Mouse (Mus musculus) CH12.LX (cell line): Measurements from ENCODE around the gene Hmox1. TPM values are rescaled to one million over a fixed set of nuclear protein-coding genes. Genes with fewer than 3 reads are reported as not detected.

Experiments
- DNase-seq: peaks from one replicate; pipeline ENCODE4 v3.0.0-alpha.2; 2013; ENCODE audit errors: extremely low read depth
- H3K27ac ChIP-seq: 2 replicates; pipeline ENCODE4 v1.5.1; 2012; ENCODE audit warnings: low read depth, mild to moderate bottlenecking, control low read depth, moderate library complexity; ENCODE audit not compliant: insufficient read depth
- H3K27me3 ChIP-seq: replicated peaks from 2 replicates; pipeline ENCODE3; 2012; ENCODE audit warnings: inconsistent platforms
- H3K36me3 ChIP-seq, 2 experiments: replicated peaks in 1 of 2; 2 replicates each; pipeline versions ENCODE3 to v1.6.1; 2012; ENCODE audit warnings: inconsistent platforms in 1 of 2, low read length in 1 of 2, mild to moderate bottlenecking in 1 of 2, mixed read lengths in 1 of 2, moderate library complexity in 1 of 2; ENCODE audit not compliant: control insufficient read depth in 1 of 2, insufficient read depth in 1 of 2
- H3K4me1 ChIP-seq, 2 experiments: 2 replicates each; pipeline ENCODE4 v1.6.1; 2012; ENCODE audit warnings: inconsistent platforms in 1 of 2, moderate library complexity in 1 of 2; ENCODE audit not compliant: insufficient read depth in 2 of 2, control insufficient read depth in 1 of 2
- H3K4me2 ChIP-seq: 2 replicates; pipeline ENCODE4 v1.6.1; 2012; ENCODE audit warnings: low read depth, mild to moderate bottlenecking, control low read depth; ENCODE audit not compliant: poor library complexity, insufficient read depth, severe bottlenecking
- H3K4me3 ChIP-seq, 3 experiments: fragments of 150-350 bp in 1 of 3; sonication (generic) in 1 of 3; replicated peaks in 1 of 3; 2 replicates each; pipeline versions ENCODE3 to v1.5.1; 2011 to 2012; ENCODE audit warnings: low read depth in 2 of 3, low read length in 2 of 3, mild to moderate bottlenecking in 2 of 3, moderate library complexity in 2 of 3, control low read depth in 1 of 3, improper control_type of control experiment in 1 of 3, inconsistent platforms in 1 of 3, mixed read lengths in 1 of 3; ENCODE audit not compliant: poor library complexity in 1 of 3
- H3K79me2 ChIP-seq: replicated peaks from 2 replicates; pipeline ENCODE4 v1.6.1; 2012; ENCODE audit warnings: mild to moderate bottlenecking, moderate library complexity; ENCODE audit not compliant: control insufficient read depth, poor library complexity, insufficient read depth, severe bottlenecking; ENCODE audit errors: extremely low read depth
- H3K9ac ChIP-seq: 2 replicates; pipeline ENCODE4 v1.6.1; 2012; ENCODE audit warnings: low read depth, mild to moderate bottlenecking, control low read depth, moderate library complexity; ENCODE audit not compliant: insufficient read depth
- H3K9me3 ChIP-seq: replicated peaks from 2 replicates; pipeline ENCODE3; 2012; ENCODE audit warnings: low read length, inconsistent platforms, mixed read lengths
- BHLHE40 ChIP-seq: IDR thresholded peaks from 2 replicates; pipeline ENCODE4 v1.6.1; 2011; ENCODE audit warnings: mild to moderate bottlenecking, low read depth, low read length, improper control_type of control experiment
- CHD1 ChIP-seq: IDR thresholded peaks from 2 replicates; pipeline ENCODE4 v1.6.1; 2012; ENCODE audit warnings: low read depth, low read length, improper control_type of control experiment, inconsistent platforms
- CHD2 ChIP-seq: IDR thresholded peaks from 2 replicates; pipeline ENCODE4 v1.6.1; 2011; ENCODE audit warnings: low read length, improper control_type of control experiment
- CTCF ChIP-seq, 2 experiments: IDR thresholded peaks in 1 of 2; conservative IDR thresholded peaks in 1 of 2; 2 replicates each; pipeline ENCODE4 v1.5.1; 2011 to 2012; ENCODE audit warnings: low read depth in 2 of 2, low read length in 2 of 2, improper control_type of control experiment in 1 of 2, inconsistent platforms in 1 of 2, mild to moderate bottlenecking in 1 of 2, moderate library complexity in 1 of 2
- E2F4 ChIP-seq: IDR thresholded peaks from 2 replicates; pipeline ENCODE4 v1.6.1; 2011; ENCODE audit warnings: low read depth, low read length, improper control_type of control experiment; ENCODE audit not compliant: insufficient replicate concordance
- ELF1 ChIP-seq: IDR thresholded peaks from 2 replicates; pipeline ENCODE4 v1.6.1; 2014; ENCODE audit warnings: low read depth, mild to moderate bottlenecking, inconsistent platforms, low read length, improper control_type of control experiment
- EP300 ChIP-seq: IDR thresholded peaks from 2 replicates; pipeline ENCODE4 v1.6.1; 2011; ENCODE audit warnings: low read length, improper control_type of control experiment
- ETS1 ChIP-seq: conservative IDR thresholded peaks from 2 replicates; pipeline ENCODE4 v1.6.1; 2012; ENCODE audit warnings: low read depth, mild to moderate bottlenecking, inconsistent platforms, low read length, improper control_type of control experiment, moderate library complexity
- GABPA ChIP-seq: IDR thresholded peaks from 2 replicates; pipeline ENCODE4 v1.6.1; 2012; ENCODE audit warnings: low read depth, low read length, improper control_type of control experiment, inconsistent platforms; ENCODE audit not compliant: insufficient replicate concordance
- HCFC1 ChIP-seq: IDR thresholded peaks from 2 replicates; pipeline ENCODE4 v1.6.1; 2012; ENCODE audit warnings: low read depth, mild to moderate bottlenecking, inconsistent platforms, low read length, improper control_type of control experiment
- IRF4 ChIP-seq: IDR thresholded peaks from 2 replicates; pipeline ENCODE4 v1.6.1; 2014; ENCODE audit warnings: low read depth, mild to moderate bottlenecking, inconsistent platforms, low read length, improper control_type of control experiment
- JUN ChIP-seq: IDR thresholded peaks from 2 replicates; pipeline ENCODE4 v1.6.1; 2011; ENCODE audit warnings: low read depth, mild to moderate bottlenecking, low read length, improper control_type of control experiment, moderate library complexity; ENCODE audit not compliant: insufficient read depth
- JUND ChIP-seq: conservative IDR thresholded peaks from 2 replicates; pipeline ENCODE4 v1.6.1; 2011; ENCODE audit warnings: low read depth, low read length, improper control_type of control experiment
- KAT2A ChIP-seq: IDR thresholded peaks from 2 replicates; pipeline ENCODE4 v1.6.1; 2012; ENCODE audit warnings: low read length, improper control_type of control experiment, inconsistent platforms; ENCODE audit not compliant: insufficient replicate concordance
- MAFK ChIP-seq: IDR thresholded peaks from 2 replicates; pipeline ENCODE4 v1.6.1; 2011; ENCODE audit warnings: low read length, improper control_type of control experiment; ENCODE audit not compliant: insufficient replicate concordance
- MAX ChIP-seq: IDR thresholded peaks from 2 replicates; pipeline ENCODE4 v1.6.1; 2011; ENCODE audit warnings: low read length, improper control_type of control experiment
- MAZ ChIP-seq: IDR thresholded peaks from 2 replicates; pipeline ENCODE4 v1.6.1; 2012; ENCODE audit warnings: low read depth, mild to moderate bottlenecking, inconsistent platforms, low read length, improper control_type of control experiment, moderate library complexity
- MEF2A ChIP-seq: IDR thresholded peaks from 2 replicates; pipeline ENCODE4 v1.6.1; 2014; ENCODE audit warnings: low read depth, mild to moderate bottlenecking, inconsistent platforms, low read length, improper control_type of control experiment, borderline replicate concordance
- MXI1 ChIP-seq: IDR thresholded peaks from 2 replicates; pipeline ENCODE4 v1.6.1; 2011; ENCODE audit warnings: mild to moderate bottlenecking, low read depth, low read length, improper control_type of control experiment
- MYC ChIP-seq: IDR thresholded peaks from 2 replicates; pipeline ENCODE4 v1.6.1; 2011; ENCODE audit warnings: low read depth, mild to moderate bottlenecking, improper control_type of control experiment, low read length
- NELFE ChIP-seq: IDR thresholded peaks from 2 replicates; pipeline ENCODE4 v1.6.1; 2011; ENCODE audit warnings: low read depth, low read length, improper control_type of control experiment
- NRF1 ChIP-seq: IDR thresholded peaks from 2 replicates; pipeline ENCODE4 v1.6.1; 2014; ENCODE audit warnings: low read depth, mild to moderate bottlenecking, inconsistent platforms, low read length, improper control_type of control experiment, moderate library complexity
- PAX5 ChIP-seq: IDR thresholded peaks from 2 replicates; pipeline ENCODE4 v1.6.1; 2012; ENCODE audit warnings: low read length, inconsistent platforms, mixed read lengths
- POLR2A ChIP-seq: IDR thresholded peaks from 2 replicates; pipeline ENCODE4 v1.6.1; 2011; ENCODE audit warnings: low read depth, mild to moderate bottlenecking, improper control_type of control experiment, low read length
- POLR2AphosphoS2 ChIP-seq: IDR thresholded peaks from 2 replicates; pipeline ENCODE4 v1.6.1; 2011; ENCODE audit warnings: low read depth, low read length, improper control_type of control experiment
- RAD21 ChIP-seq: IDR thresholded peaks from 2 replicates; pipeline ENCODE4 v1.6.1; 2011; ENCODE audit warnings: low read depth, mild to moderate bottlenecking, low read length, improper control_type of control experiment, moderate library complexity
- RCOR1 ChIP-seq: conservative IDR thresholded peaks from 2 replicates; pipeline ENCODE4 v1.6.1; 2012; ENCODE audit warnings: low read depth, mild to moderate bottlenecking, inconsistent platforms, low read length, improper control_type of control experiment
- SIN3A ChIP-seq: IDR thresholded peaks from 2 replicates; pipeline ENCODE4 v1.6.1; 2012; ENCODE audit warnings: low read length, improper control_type of control experiment, inconsistent platforms
- SMC3 ChIP-seq: IDR thresholded peaks from 2 replicates; pipeline ENCODE4 v1.6.1; 2011; ENCODE audit warnings: low read depth, low read length, improper control_type of control experiment
- TBP ChIP-seq: conservative IDR thresholded peaks from 2 replicates; pipeline ENCODE4 v1.6.1; 2011; ENCODE audit warnings: low read depth, low read length, improper control_type of control experiment
- TCF12 ChIP-seq: IDR thresholded peaks from 2 replicates; pipeline ENCODE4 v1.6.1; 2014; ENCODE audit warnings: low read depth, mild to moderate bottlenecking, inconsistent platforms, low read length, improper control_type of control experiment
- UBTF ChIP-seq: IDR thresholded peaks from 2 replicates; pipeline ENCODE4 v1.6.1; 2012; ENCODE audit warnings: low read depth, mild to moderate bottlenecking, inconsistent platforms, low read length, improper control_type of control experiment, moderate library complexity
- USF1 ChIP-seq: IDR thresholded peaks from 2 replicates; pipeline ENCODE4 v1.6.1; 2014; ENCODE audit warnings: low read depth, mild to moderate bottlenecking, inconsistent platforms, low read length, improper control_type of control experiment
- USF2 ChIP-seq: conservative IDR thresholded peaks from 2 replicates; pipeline ENCODE4 v1.6.1; 2011; ENCODE audit warnings: low read depth, low read length, improper control_type of control experiment
- ZC3H11A ChIP-seq: IDR thresholded peaks from 2 replicates; pipeline ENCODE4 v1.6.1; 2012; ENCODE audit warnings: low read depth, mild to moderate bottlenecking, inconsistent platforms, low read length, improper control_type of control experiment
- ZKSCAN1 ChIP-seq: IDR thresholded peaks from 2 replicates; pipeline ENCODE4 v1.6.1; 2012; ENCODE audit warnings: low read depth, inconsistent platforms, low read length, improper control_type of control experiment, borderline replicate concordance
- ZMIZ1 ChIP-seq: IDR thresholded peaks from 2 replicates; pipeline ENCODE4 v1.6.1; 2012; ENCODE audit warnings: low read depth, mild to moderate bottlenecking, inconsistent platforms, low read length, improper control_type of control experiment
- ZNF384 ChIP-seq: IDR thresholded peaks from 2 replicates; pipeline ENCODE4 v1.6.1; 2012; ENCODE audit warnings: low read depth, low read length, improper control_type of control experiment, inconsistent platforms
- dilution Hi-C: fragments of 300-500 bp; cut with MboI; formaldehyde crosslinking; loops from 2 replicates; pipeline ENCODE4 v1.14.3; 2020; ENCODE audit warnings: low sequenced_read_pairs; ENCODE audit not compliant: extremely low pct_unique_long_range_greater_than_20kb, extremely low pct_ligation_motif_present
- in situ Hi-C: fragments of 300-500 bp; cut with MboI; formaldehyde crosslinking; loops from 3 replicates; pipeline ENCODE4 v1.14.3; 2019; ENCODE audit warnings: low sequenced_read_pairs, low pct_ligation_motif_present, low pct_unique_long_range_greater_than_20kb, mixed read lengths
- polyA plus RNA-seq: library from polyadenylated mRNA; unstranded; fragments of >175 nt; gene quantifications from 2 replicates; pipeline ENCODE4 v1.2.1, GENCODE M21; 2012; ENCODE audit warnings: low read depth; ENCODE audit not compliant: insufficient read length
- total RNA-seq, 2 experiments: library from RNA; depleted of rRNA; stranded (reverse); fragments of 300-350 nt in 1 of 2; fragments of >200 nt in 1 of 2; gene quantifications; 2 replicates each; pipeline ENCODE4 v1.2.3; 2012 to 2014

Hmox1 gene
- total and polyA plus RNA-seq, 3 experiments = 39.7 to 92.2 (median 67.3) TPM

GRCm38 (mm10) chr8:75088989-75089881 is 4.2 kb upstream of the Hmox1 start:
- dilution Hi-C loops = no loop called here
- Histone ChIP-seq H3K27me3 (no peaks in the 10 kb centered on the region), H3K4me1 (peaks cover 23 to 59% of the 10 kb centered on the region in 2 experiments), H3K9me3 (no peaks in the 10 kb centered on the region), H3K36me3 (no peaks in the 10 kb centered on the region), H3K4me3 (peak overlapping the region in 1 of 3 experiments; percentile 2), H3K27ac (no peak overlapping the region)
- DNase-seq = peak; percentile 84
- in situ Hi-C loops = no loop called here
- TF ChIP-seq ELF1 (peak; percentile 53), KAT2A (no peak), POLR2A (no peak), PAX5 (no peak), MEF2A (peak; percentile 50; the same call in 1 of the 2 replicates), IRF4 (peak; percentile 83), CHD2 (no peak; the same call in 1 of the 2 replicates), SMC3 (no peak), EP300 (peak; percentile 80), ZC3H11A (no peak), POLR2AphosphoS2 (no peak), ZMIZ1 (no peak), USF2 (no peak), SIN3A (peak; percentile 84), RAD21 (no peak), CTCF (conservative IDR thresholded peaks at IDR 0.05 in 1 of 2, IDR thresholded peaks at IDR 0.05 in 1 of 2; ENCODE audit: low read depth in 2 of 2, low read length in 2 of 2) (no peak), JUN (no peak), USF1 (no peak), ETS1 (peak; percentile 89), HCFC1 (peak; percentile 13; the same call in 1 of the 2 replicates), MXI1 (no peak; the same call in 1 of the 2 replicates), E2F4 (no peak), JUND (peak; percentile 54), UBTF (no peak), MYC (0 out of 2 replicates have a peak, but pooled peaks have one; percentile 41), NELFE (no peak), NRF1 (no peak), MAZ (peak; percentile 100), MAX (no peak), TCF12 (0 out of 2 replicates have a peak, but pooled peaks have one; percentile 43), BHLHE40 (peak; percentile 40; the same call in 1 of the 2 replicates), CHD1 (no peak), TBP (no peak), MAFK (peak; percentile 100), GABPA (peak; percentile 63), RCOR1 (no peak), ZNF384 (no peak), ZKSCAN1 (no peak)
- TF ChIP-seq, all 38 proteins: peak for 14
- H3K79me2 ChIP-seq = peaks cover 7% of the 10 kb centered on the region
- H3K4me2 ChIP-seq = peak overlapping the region; percentile 17
- H3K9ac ChIP-seq = no peak overlapping the region
